Mouse (Mus musculus): ENCODE results near the gene Hepacam2.
"Not testable (repeated sequence)": the region's sequence is repeated elsewhere in the genome, so short reads cannot be mapped to it uniquely, and the experiment has no call there.

Gene Hepacam2

DNA sequence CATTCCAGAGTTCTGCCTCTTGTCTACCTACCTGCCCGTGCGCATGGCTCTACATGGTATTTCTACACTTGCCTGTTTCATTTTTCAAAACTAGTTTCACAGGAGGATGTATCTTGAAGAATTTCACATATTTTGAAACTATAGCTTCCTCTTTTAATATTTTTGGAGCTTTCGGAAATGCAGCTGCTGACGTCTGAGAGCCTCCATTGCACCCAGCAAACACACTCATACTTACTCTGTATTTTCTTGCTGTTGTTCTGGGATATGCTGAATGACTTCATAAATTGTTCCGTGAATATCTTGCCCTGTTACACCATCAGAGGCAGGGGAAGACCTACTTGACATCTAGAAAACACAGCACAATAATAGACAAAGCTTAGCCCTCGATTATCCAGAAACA lies 35.1 kb downstream of the Hepacam2 start:
- no peak for DNase-seq

DNA sequence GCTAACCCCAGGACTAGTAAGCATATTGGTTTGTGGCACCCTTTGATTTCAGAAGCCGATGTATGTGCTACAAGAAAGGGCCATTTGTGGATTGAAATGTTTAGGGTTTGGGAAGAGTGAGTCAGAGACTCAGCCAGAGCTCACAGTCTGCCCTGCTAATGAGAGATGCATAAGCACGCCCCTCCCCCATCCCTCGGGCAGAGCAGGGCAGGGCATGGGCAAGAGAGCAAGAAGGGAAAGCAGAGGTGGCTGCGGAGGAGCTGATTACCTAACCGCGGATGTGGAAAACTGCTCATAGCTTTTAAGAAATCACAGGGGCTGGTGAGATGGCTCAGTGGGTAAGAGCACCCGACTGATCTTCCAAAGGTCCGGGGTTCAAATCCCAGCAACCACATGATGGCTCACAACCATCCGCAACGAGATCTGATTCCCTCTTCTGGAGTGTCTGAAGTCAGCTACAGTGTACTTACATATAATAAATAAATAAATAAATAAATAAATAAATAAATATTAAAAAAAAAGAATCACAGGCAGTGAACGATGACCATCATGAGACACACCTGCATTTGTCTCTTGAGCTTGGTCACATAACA lies 42.1 kb downstream of the Hepacam2 start:
- DNase-seq: no peak

DNA sequence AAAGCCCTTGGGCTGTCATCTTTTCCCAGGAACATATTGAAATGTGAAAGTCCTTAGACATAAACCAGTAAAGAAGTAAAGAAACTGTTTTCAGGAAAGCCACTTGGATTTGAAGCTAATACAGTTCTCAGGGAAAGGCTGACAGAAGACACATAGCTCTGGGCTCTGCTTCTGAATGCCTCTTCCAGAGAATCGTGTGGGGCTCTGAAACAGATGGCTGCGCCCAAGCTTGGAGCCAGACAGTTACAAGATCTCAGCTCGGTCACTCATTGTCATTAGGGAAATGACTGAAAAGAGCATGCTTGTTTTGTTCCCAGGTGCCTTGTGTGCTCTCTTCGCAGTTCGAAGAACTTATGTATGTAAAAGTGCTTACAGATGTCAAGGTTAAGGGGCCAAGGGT lies 43.7 kb downstream of the Hepacam2 start:
- no peak for DNase-seq

DNA sequence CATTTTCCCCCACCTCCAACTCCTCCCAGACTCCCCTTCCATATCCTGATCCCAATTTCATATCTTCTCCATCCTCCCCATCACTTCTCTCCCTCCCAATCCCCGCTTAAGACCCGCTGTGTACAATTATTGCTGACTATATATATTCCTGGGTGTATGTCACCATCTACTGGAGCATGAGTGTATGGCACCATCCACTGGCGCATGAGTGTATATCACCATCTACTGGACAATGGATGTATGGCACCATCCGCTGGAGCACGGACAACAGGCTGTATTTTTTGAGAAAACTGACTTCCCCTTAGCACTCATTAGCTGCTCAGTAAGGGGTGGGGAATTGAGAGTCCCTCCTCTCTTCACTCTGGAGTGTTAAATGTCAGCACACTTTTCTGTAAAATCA lies 50.7 kb downstream of the Hepacam2 start:
- DNase-seq: peak; percentile 72

DNA sequence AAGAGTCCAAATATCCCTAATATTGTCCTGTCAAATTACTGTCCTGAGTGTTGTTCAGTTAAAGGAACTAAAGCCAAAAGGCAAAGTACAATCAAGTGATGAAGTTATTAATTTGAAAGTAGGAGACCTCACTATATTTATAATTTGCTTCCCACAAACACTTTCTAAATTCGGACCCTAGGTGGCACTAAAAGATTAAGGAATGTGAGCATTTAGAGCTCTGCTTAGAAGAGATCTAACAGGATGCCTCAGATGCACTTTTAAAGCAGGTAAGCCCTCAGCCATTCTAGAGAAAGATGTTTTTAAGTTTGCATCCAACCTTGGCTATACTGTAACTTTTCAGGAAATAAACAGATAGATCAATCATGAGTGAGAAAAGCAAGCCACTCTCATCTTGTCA lies 54.2 kb downstream of the Hepacam2 start:
- DNase-seq: no peak

DNA sequence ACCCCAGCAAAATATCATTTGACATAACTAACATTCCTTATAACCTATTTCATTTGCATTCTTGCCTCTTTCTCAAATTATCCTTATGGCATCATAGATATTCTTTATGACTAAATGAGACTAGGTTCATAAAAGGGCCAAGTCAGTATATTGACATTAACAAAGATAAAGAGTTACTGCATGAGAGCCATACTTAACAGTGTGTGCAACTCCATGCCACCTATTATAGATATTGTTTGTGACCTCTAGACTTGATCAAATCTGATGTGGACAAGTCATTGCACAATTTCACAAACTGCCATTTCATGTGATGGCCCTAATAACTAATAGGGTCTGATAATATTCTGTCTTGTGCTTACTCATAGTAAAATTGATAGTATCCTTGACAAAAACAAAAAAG lies 62.0 kb downstream of the Hepacam2 start:
- no peak for DNase-seq

DNA sequence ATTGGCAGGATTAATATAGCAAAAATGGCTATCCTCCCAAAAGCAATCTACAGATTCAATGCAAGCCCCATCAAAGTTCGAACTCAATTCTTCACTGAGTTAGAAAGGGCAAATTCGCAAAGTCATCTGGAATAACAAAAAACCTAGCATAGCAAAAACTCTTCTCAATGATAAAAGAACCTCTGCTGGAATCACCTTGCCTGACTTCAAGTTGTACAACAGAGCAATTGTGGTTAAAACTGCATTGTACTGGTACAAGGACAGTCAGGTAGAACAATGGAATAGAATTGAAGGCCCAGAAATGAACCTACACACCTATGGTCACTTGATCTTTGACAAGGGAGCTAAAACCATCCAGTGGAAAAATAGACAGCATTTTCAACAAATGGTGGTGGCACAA lies 67.1 kb downstream of the Hepacam2 start:
- not testable (repeated sequence) for DNase-seq

DNA sequence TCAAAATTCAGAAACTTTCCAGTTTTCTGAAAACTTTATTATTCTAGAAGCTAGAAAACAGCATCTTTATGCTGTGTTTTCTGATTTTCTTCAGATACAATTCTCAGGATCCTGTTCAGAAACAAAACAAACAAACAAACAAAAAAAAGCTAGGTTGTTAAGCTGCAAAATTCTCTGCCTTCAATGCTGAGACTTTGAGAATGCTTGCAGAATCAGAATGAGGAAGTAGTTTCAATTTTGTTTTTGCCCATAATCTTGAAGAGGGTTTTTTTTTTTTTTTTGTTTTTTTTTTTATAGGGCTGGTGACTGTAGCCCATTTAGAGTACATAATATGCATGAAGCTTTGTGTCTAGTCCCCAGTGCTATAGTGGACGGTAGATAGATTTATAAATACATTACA lies 71.1 kb downstream of the Hepacam2 start:
- no peak for DNase-seq

DNA sequence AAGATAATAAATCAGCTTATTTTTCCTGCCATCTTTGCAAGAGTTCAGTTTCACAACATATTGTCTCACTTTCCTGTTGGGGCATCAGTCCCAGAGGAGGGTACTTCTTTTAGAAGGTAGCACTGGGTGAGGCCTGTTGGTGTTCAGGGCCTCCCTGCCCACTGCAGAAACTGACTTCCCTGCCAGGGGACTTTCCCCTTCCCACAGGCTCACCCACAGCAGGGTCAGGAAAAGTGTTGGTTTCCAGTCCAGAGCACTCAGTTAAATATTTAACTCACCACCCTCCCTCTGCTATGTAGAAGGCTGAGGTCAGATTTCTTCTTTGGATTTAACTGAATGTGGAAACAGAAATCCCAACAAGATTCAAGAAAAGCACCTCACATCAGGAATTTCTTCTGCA lies 72.8 kb downstream of the Hepacam2 start:
- not testable (repeated sequence) for DNase-seq

DNA sequence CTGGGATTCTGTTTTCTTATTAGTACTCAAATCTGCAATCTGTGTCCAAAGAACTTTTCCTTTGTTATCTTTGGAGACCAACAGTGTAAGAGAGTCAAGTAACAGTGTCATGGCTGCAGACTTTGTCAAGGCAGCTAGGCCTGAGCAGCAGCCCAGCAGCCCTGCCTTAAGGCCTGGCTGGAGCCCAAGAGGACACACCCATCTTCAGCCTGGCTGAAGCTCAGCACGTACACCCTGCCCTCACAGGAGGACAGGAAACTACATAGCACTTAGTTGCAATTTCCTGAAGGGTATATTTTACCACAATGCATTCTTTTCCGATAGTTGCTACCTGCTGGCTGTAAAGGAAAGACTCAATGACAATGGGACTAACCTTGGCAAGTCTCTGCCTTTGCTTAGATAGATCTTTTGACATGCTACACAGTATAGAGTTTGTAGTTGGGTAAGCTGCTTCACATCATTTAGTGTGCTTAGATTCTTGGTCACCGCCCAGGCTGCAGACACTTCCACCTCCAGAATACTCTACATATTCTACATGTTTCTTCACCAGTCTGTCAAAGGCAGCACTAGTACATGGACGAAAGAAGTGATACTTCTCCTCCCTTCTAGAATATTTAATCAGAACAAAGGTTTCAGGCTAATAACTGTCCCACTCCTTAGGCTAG lies 73.4 kb downstream of the Hepacam2 start:
- DNase-seq: not testable (repeated sequence)
